Mouse (Mus musculus) liver, postnatal 0 days (tissue): ENCODE results near the gene Ebf4.

Experiments used
- CTCF ChIP-seq: sonication (generic); IDR thresholded peaks from 2 replicates; pipeline ENCODE4 v1.5.1; 2016; ENCODE audit warnings: antibody characterized with exemption, low read depth
- EP300 ChIP-seq: IDR thresholded peaks from 2 replicates; pipeline ENCODE4 v1.6.1; 2016; ENCODE audit warnings: antibody characterized with exemption, low read depth, mild to moderate bottlenecking

DNA sequence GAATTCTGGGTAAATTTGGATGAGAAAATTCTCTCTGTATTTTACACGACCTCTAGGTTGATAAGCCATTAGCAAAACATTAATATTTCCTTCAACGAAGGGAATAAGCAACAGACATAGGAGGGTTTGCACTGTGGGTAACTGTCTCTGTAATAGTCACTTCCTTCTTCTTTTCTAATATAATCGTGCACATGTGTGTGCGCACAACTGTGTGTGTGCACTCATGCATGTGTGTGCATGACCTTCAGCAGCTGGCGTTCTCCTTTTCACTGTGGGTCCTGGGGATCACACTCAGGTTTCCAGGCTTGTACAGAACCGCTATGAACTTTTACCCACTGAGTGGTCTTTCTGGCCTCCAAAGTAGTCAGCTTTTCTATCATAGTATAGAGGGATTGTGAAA, 40.1 kb downstream of the Ebf4 start:
- TF ChIP-seq CTCF: no peak
- no peak for TF ChIP-seq EP300
